ENCODE assay signal across 8 mouse cellular contexts in genomic region chr17:46143578-46144423, GRCm38 (mm10). TPM values are rescaled to one million over a fixed set of nuclear protein-coding genes. Genes with fewer than 3 reads are reported as not detected.
DNase-seq lines count a peak whose midpoint lies in the region; ATAC-seq and TF ChIP-seq lines count a peak whose summit lies in the region.

Rsph9 (minus strand) TSS chr17:46144216.

- WGBS in limb, embryonic 14.5 days: 7% methylated on average over 37 of the region's 37 CpGs
- 5% methylated on average over 37 of the region's 37 CpGs for WGBS in midbrain, embryonic 15.5 days

- no peaks in the 10 kb centered on the region for H3K27me3 ChIP-seq in limb, embryonic 14.5 days (ENCODE audit: control insufficient read depth, insufficient read depth, low read length)
- no peaks in the 10 kb centered on the region for H3K27me3 ChIP-seq in midbrain, embryonic 15.5 days (replicated peaks)

- H3K9ac ChIP-seq in limb, embryonic 14.5 days (ENCODE audit: low read depth, low read length, severe bottlenecking): peak within 1 kb of the TSS; percentile 36
- peak within 1 kb of the TSS; percentile 47 for H3K9ac ChIP-seq in midbrain, embryonic 15.5 days

- DNase-seq in adrenal gland, adult 8-10 months: peak; percentile 86
- peak; percentile 84 to 87 for DNase-seq in heart, adult 9 months (ENCODE audit: low spot score in 2 of 2)
- DNase-seq in kidney, adult 9 months: peak; percentile 88
- peak; percentile 89 for DNase-seq in limb, embryonic 14.5 days (ENCODE audit: low spot score)
- DNase-seq in spleen, postnatal 36 days (ENCODE audit: low spot score in 2 of 2): peak; percentile 85 to 88
- no peak for DNase-seq in cerebellum, adult 18-20 months

- peak within 1 kb of the TSS; percentile 47 for H3K4me3 ChIP-seq in limb, embryonic 14.5 days (replicated peaks; ENCODE audit: low read length)
- H3K4me3 ChIP-seq in midbrain, embryonic 15.5 days: peak within 1 kb of the TSS; percentile 50

- TF ChIP-seq POLR2A in limb, embryonic 14.5 days (IDR thresholded peaks at IDR 0.05; ENCODE audit: borderline replicate concordance, extremely low read depth, insufficient read depth, insufficient read length): no peak

- peak; percentile 82 for ATAC-seq in erythroblast, adult 5-6 weeks (replicated peaks; ENCODE audit: low FRiP score, poor library complexity, severe bottlenecking)
- peak; percentile 94 for ATAC-seq in limb, embryonic 14.5 days (ENCODE audit: low FRiP score, low read depth)
- ATAC-seq in midbrain, embryonic 15.5 days (replicated peaks): peak; percentile 96

- H3K4me2 ChIP-seq in limb, embryonic 14.5 days (replicated peaks; ENCODE audit: low read depth, low read length, severe bottlenecking): peak within 1 kb of the TSS; percentile 72
- peak within 1 kb of the TSS; percentile 61 for H3K4me2 ChIP-seq in midbrain, embryonic 15.5 days

- H3K36me3 ChIP-seq in limb, embryonic 14.5 days (ENCODE audit: control insufficient read depth, insufficient read depth, low read length): peaks cover 33% of the 10 kb centered on the region
- H3K36me3 ChIP-seq in midbrain, embryonic 15.5 days (replicated peaks): peaks cover 8% of the 10 kb centered on the region

- 0 out of 2 replicates have a peak, but pooled peaks cover 6% of the 10 kb centered on the region for H3K4me1 ChIP-seq in limb, embryonic 14.5 days (ENCODE audit: control insufficient read depth, insufficient read depth, low read length)
- peaks cover 14% of the 10 kb centered on the region; the same call in 1 of the 2 replicates for H3K4me1 ChIP-seq in midbrain, embryonic 15.5 days

- no peak within 1 kb of the TSS for H3K27ac ChIP-seq in limb, embryonic 14.5 days (replicated peaks; ENCODE audit: low read depth, low read length)
- H3K27ac ChIP-seq in midbrain, embryonic 15.5 days: peak within 1 kb of the TSS; percentile 62

- no peaks in the 10 kb centered on the region for H3K9me3 ChIP-seq in limb, embryonic 14.5 days (ENCODE audit: control insufficient read depth, low read length)
- no peaks in the 10 kb centered on the region for H3K9me3 ChIP-seq in midbrain, embryonic 15.5 days

RNA-seq across cellular contexts. Expression of gene Rsph9, which starts in this region (rescaled TPM):
- 10 to 100 TPM in 3 of 4 experiments, 1 to 10 TPM in 1; 6.0 to 21.4 (median 15.3) TPM for total RNA-seq in adrenal gland, adult 8-10 months (2022)
- total RNA-seq in erythroblast, adult 5-6 weeks (2015; ENCODE audit: low replicate concordance): 2.1 TPM in 1 of 2 replicates, not detected in the other
- 0.42 and 7.3 TPM in 2 replicates for total RNA-seq in erythroblast, adult 5-6 weeks (2017; ENCODE audit: low replicate concordance)
- 10.1 and 13.2 TPM in 2 replicates for polyA plus RNA-seq in limb, embryonic 14.5 days (2012; rRNA removed)
- 11.8 and 15.0 TPM in 2 replicates for polyA plus RNA-seq in limb, embryonic 14.5 days (2014; fragmentation: Nextera tagmentation; extraction: Ambion mirVana)
- 51.2 and 51.9 TPM in 2 replicates for polyA plus RNA-seq in midbrain, embryonic 15.5 days (2015; fragmentation: Nextera tagmentation; extraction: Ambion mirVana)

Comparison
In these comparisons a context has a peak if more than half of its experiments do, and no peak if none do; other contexts are left out.
1. DNase-seq: peak in adrenal gland, adult 8-10 months (single experiment), heart, adult 9 months (2 of 2), kidney, adult 9 months (single experiment), limb, embryonic 14.5 days (single experiment) and spleen, postnatal 36 days (2 of 2); none in cerebellum, adult 18-20 months (0 of 2).
2. Peak in every context shown above with its lines, with median percentiles within 50 percentile points of each other: ATAC-seq.